Mouse (Mus musculus) brown adipose tissue, adult 24 weeks (tissue): ENCODE data around the gene Amd1. TPM values are rescaled to one million over a fixed set of nuclear protein-coding genes. Genes with fewer than 3 reads are reported as not detected.

ENCODE experiments used
- H3K27ac ChIP-seq: fragments of 200-500 bp; replicated peaks from 2 replicates; pipeline ENCODE4 v1.5.1; 2012; ENCODE audit warnings: low read depth, mild to moderate bottlenecking, low read length
- H3K4me1 ChIP-seq: fragments of 200-500 bp; 2 replicates; pipeline ENCODE4 v1.6.1; 2012; ENCODE audit warnings: low read length, mixed read lengths; ENCODE audit not compliant: control insufficient read depth, insufficient read depth, insufficient read length
- H3K4me3 ChIP-seq: fragments of 200-500 bp; 2 replicates; pipeline ENCODE4 v1.5.1; 2012; ENCODE audit warnings: low read depth, mild to moderate bottlenecking, low read length, moderate library complexity; ENCODE audit not compliant: insufficient read depth
- polyA plus RNA-seq: library from polyadenylated mRNA; stranded (reverse); fragments of >200 nt; gene quantifications from 2 replicates; pipeline ENCODE4 v1.2.4, GENCODE M21; 2012; ENCODE audit not compliant: missing spikeins, insufficient read depth, insufficient read length

Amd1 gene
- polyA plus RNA-seq, 1 experiment, result 25.7 TPM

- Histone ChIP-seq H3K4me1 (no peaks in the 10 kb centered on the region), H3K27ac (no peak overlapping the region), H3K4me3 (no peak overlapping the region)
These were observed 23.7 kb downstream of the Amd1 start for GRCm38 (mm10) chr10:40278317-40278716.

GRCm38 (mm10) chr10:40275991-40276390 is 26.0 kb downstream of the Amd1 start:
- H3K4me1 ChIP-seq, result no peaks in the 10 kb centered on the region
- no peak overlapping the region for H3K4me3 ChIP-seq
- H3K27ac ChIP-seq, result no peak overlapping the region

GRCm38 (mm10) chr10:40273938-40274337 is 28.0 kb downstream of the Amd1 start:
- Histone ChIP-seq H3K4me1 (no peaks in the 10 kb centered on the region), H3K27ac (no peak overlapping the region), H3K4me3 (no peak overlapping the region)

- Histone ChIP-seq H3K4me1 (no peaks in the 10 kb centered on the region), H3K27ac (no peak overlapping the region), H3K4me3 (no peak overlapping the region)
These were observed 30.8 kb downstream of the Amd1 start for GRCm38 (mm10) chr10:40271216-40271615.

- H3K27ac ChIP-seq, result no peak overlapping the region
- H3K4me1 ChIP-seq, result no peaks in the 10 kb centered on the region
- H3K4me3 ChIP-seq, result no peak overlapping the region
These were observed 37.1 kb downstream of the Amd1 start for GRCm38 (mm10) chr10:40264920-40265319.

GRCm38 (mm10) chr10:40263691-40264090 is 38.3 kb downstream of the Amd1 start:
- Histone ChIP-seq H3K4me3 (no peak overlapping the region), H3K4me1 (no peaks in the 10 kb centered on the region), H3K27ac (no peak overlapping the region)

- Histone ChIP-seq H3K4me1 (no peaks in the 10 kb centered on the region), H3K4me3 (no peak overlapping the region), H3K27ac (no peak overlapping the region)
These were observed 39.8 kb downstream of the Amd1 start for GRCm38 (mm10) chr10:40262200-40262599.

- Histone ChIP-seq H3K4me1 (peaks cover 2% of the 10 kb centered on the region; the same call in 1 of the 2 replicates), H3K4me3 (no peak overlapping the region), H3K27ac (no peak overlapping the region)
These were observed 41.7 kb downstream of the Amd1 start for GRCm38 (mm10) chr10:40260305-40260704.

GRCm38 (mm10) chr10:40259542-40259941 is 42.4 kb downstream of the Amd1 start:
- Histone ChIP-seq H3K4me3 (peak overlapping the region; percentile 14; the same call in 1 of the 2 replicates), H3K27ac (no peak overlapping the region), H3K4me1 (peaks cover 2% of the 10 kb centered on the region; the same call in 1 of the 2 replicates)

GRCm38 (mm10) chr10:40258976-40259375 is 43.0 kb downstream of the Amd1 start:
- peaks cover 2% of the 10 kb centered on the region; the same call in 1 of the 2 replicates for H3K4me1 ChIP-seq
- no peak overlapping the region for H3K27ac ChIP-seq
- no peak overlapping the region for H3K4me3 ChIP-seq

- Histone ChIP-seq H3K27ac (peak overlapping the region; percentile 29; the same call in 1 of the 2 replicates), H3K4me3 (peak overlapping the region; percentile 38), H3K4me1 (peaks cover 2% of the 10 kb centered on the region; the same call in 1 of the 2 replicates)
These were observed 43.5 kb downstream of the Amd1 start for GRCm38 (mm10) chr10:40258401-40258966.

- Histone ChIP-seq H3K27ac (peak within 1 kb of the TSS; percentile 86), H3K4me3 (peak within 1 kb of the TSS; percentile 89), H3K4me1 (peaks cover 2% of the 10 kb centered on the region; the same call in 1 of the 2 replicates)
These were observed 44.4 kb downstream of the Amd1 start, which contains the start of gene Gtf3c6 for GRCm38 (mm10) chr10:40257414-40258255. Gtf3c6 (minus strand) TSS chr10:40258108.

GRCm38 (mm10) chr10:40256716-40257115 is 45.3 kb downstream of the Amd1 start:
- Histone ChIP-seq H3K4me1 (peaks cover 2% of the 10 kb centered on the region; the same call in 1 of the 2 replicates), H3K4me3 (peak overlapping the region; percentile 89), H3K27ac (no peak overlapping the region)

GRCm38 (mm10) chr10:40250969-40251368 is 51.0 kb downstream of the Amd1 start:
- H3K27ac ChIP-seq, result no peak overlapping the region
- H3K4me1 ChIP-seq, result no peaks in the 10 kb centered on the region
- no peak overlapping the region for H3K4me3 ChIP-seq

- no peak overlapping the region for H3K27ac ChIP-seq
- H3K4me3 ChIP-seq, result no peak overlapping the region
These were observed 52.4 kb downstream of the Amd1 start for GRCm38 (mm10) chr10:40249625-40250024.

More at GRCm38 (mm10) chr10:40249625-40250024, 52.4 kb downstream of the Amd1 start:
- H3K4me1 ChIP-seq, result no peaks in the 10 kb centered on the region
